Mouse (Mus musculus) liver, embryonic 16.5 days (tissue): ENCODE results near the gene Veph1. TPM values are rescaled to one million over a fixed set of nuclear protein-coding genes. Genes with fewer than 3 reads are reported as not detected.

Source experiments
- ATAC-seq: fragments of 200-750 bp; cut with Nextera tagmentation; 2 replicates; pipeline ENCODE4 v1.8.0; 2017; ENCODE audit warnings: low read depth, mild to moderate bottlenecking, moderate number of reproducible peaks, moderate library complexity
- H3K27ac ChIP-seq: fragments of 300-500 bp; sonication (generic); 2 replicates; pipeline ENCODE4 v1.5.1; 2014; ENCODE audit warnings: mild to moderate bottlenecking, low read length
- H3K27me3 ChIP-seq: fragments of 300-500 bp; sonication (generic); 2 replicates; pipeline ENCODE4 v1.6.1; 2014; ENCODE audit warnings: low read depth, low read length, mixed read lengths; ENCODE audit not compliant: control insufficient read depth, insufficient read depth
- H3K36me3 ChIP-seq: fragments of 300-500 bp; sonication (generic); 2 replicates; pipeline ENCODE4 v1.6.1; 2014; ENCODE audit warnings: mild to moderate bottlenecking; ENCODE audit not compliant: control insufficient read depth, insufficient read depth
- H3K4me1 ChIP-seq: fragments of 300-500 bp; sonication (generic); 2 replicates; pipeline ENCODE4 v1.6.1; 2014; ENCODE audit warnings: low read depth, low read length, mixed read lengths; ENCODE audit not compliant: control insufficient read depth
- H3K4me2 ChIP-seq: fragments of 300-500 bp; sonication (generic); 2 replicates; pipeline ENCODE4 v1.6.1; 2014; ENCODE audit warnings: low read depth, low read length, mixed read lengths
- H3K4me3 ChIP-seq: fragments of 300-500 bp; sonication (generic); 2 replicates; pipeline ENCODE4 v1.5.1; 2014; ENCODE audit warnings: low read depth, mild to moderate bottlenecking, low read length
- H3K9ac ChIP-seq: fragments of 300-500 bp; sonication (generic); 2 replicates; pipeline ENCODE4 v1.6.1; 2014; ENCODE audit warnings: low read depth, low read length
- H3K9me3 ChIP-seq: fragments of 300-500 bp; sonication (generic); replicated peaks from 2 replicates; pipeline ENCODE4 v1.6.1; 2016; ENCODE audit warnings: low read length; ENCODE audit not compliant: control insufficient read depth
- WGBS: fragments of 180-500 bp; shearing (Covaris S2); extraction: QIAGEN DNeasy Blood & Tissue Kit; methylation state at CpG from one replicate; pipeline ENCODE4 v1.1.7; 2014; ENCODE audit not compliant: insufficient replicate concordance; 5-methylcytosine and 5-hydroxymethylcytosine counted together
- polyA plus RNA-seq: library from polyadenylated mRNA; unstranded; fragments of >200 nt; fragmentation: Nextera tagmentation; extraction: Ambion mirVana; gene quantifications from 2 replicates; pipeline ENCODE4 v1.2.1, GENCODE M21; 2015

The Veph1 gene
- polyA plus RNA-seq, 1 experiment from 2014 or later: 0.12 TPM

DNA sequence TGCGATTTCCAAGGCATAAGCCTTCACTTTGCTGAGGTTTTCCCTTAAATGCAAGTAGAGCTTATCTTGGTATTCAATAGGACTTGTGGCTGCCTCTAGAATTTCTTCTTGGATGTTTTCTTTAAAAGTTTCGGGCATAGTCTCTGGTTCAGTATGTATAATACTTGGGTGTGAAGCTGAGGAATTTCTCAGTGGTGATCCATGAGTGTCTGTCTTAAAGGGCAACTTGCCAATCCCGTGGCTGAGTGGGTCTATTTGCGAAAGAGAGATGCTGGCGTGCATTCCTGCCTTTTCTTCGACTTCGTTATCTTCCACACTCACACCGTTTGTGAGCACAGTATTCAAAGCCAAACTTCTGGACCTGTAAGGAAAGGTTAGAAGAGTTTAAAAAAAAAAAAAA is 138.7 kb downstream of the Veph1 start:
- H3K4me2 ChIP-seq: no peak overlapping the region
- H3K27ac ChIP-seq: no peak overlapping the region
- no peaks in the 10 kb centered on the region for H3K9me3 ChIP-seq
- no peak for ATAC-seq
- 59% methylated on average over 8 of the region's 8 CpGs for WGBS
- no peak overlapping the region for H3K9ac ChIP-seq
- H3K4me1 ChIP-seq: no peaks in the 10 kb centered on the region
- no peaks in the 10 kb centered on the region for H3K27me3 ChIP-seq
- H3K36me3 ChIP-seq: no peaks in the 10 kb centered on the region
- H3K4me3 ChIP-seq: no peak overlapping the region

- WGBS: 57% methylated on average over 7 of the region's 7 CpGs
- Histone ChIP-seq H3K27ac (no peak overlapping the region), H3K4me3 (no peak overlapping the region), H3K9me3 (no peaks in the 10 kb centered on the region), H3K27me3 (no peaks in the 10 kb centered on the region), H3K4me2 (no peak overlapping the region), H3K9ac (no peak overlapping the region), H3K4me1 (no peaks in the 10 kb centered on the region), H3K36me3 (no peaks in the 10 kb centered on the region)
- ATAC-seq: no peak
These were observed 159.0 kb downstream of the Veph1 start for GRCm38 (mm10) chr3:66137601-66138000.

DNA sequence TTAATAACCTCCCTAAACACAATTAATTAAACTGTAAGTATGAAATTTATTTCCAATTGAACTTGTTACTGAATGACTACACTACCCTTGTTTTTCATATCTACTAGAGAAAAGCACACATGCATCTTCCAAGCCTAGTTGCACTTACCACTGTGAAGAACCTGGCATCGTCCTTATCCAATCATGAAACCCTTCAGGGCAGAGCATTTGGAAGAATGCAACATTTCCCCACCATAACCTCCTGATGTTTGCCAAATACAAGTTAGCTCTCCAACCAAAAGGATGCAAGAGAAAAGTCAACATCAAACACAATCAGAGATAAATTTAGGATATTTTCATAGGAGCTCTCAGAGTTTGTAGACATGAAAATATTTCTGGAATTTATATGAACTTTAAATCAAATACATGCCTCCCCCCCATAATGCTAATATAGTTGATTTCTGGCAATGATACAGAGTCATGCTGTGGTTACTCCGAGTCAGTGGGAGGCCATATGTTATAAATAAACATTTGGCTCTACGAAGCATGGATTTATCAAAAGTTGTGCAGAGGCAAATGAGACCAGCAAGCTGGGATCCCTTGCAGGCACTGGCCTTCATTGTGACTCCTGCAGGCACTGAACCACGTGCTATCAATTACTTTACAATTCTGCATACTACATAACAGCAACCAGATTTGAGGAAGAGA is 165.2 kb downstream of the Veph1 start:
- Histone ChIP-seq H3K9me3 (no peaks in the 10 kb centered on the region), H3K4me3 (no peak overlapping the region), H3K9ac (no peak overlapping the region), H3K27ac (no peak overlapping the region), H3K36me3 (no peaks in the 10 kb centered on the region), H3K27me3 (no peaks in the 10 kb centered on the region), H3K4me1 (no peaks in the 10 kb centered on the region), H3K4me2 (no peak overlapping the region)
- 46% methylated on average over 4 of the region's 4 CpGs for WGBS
- no peak for ATAC-seq

DNA sequence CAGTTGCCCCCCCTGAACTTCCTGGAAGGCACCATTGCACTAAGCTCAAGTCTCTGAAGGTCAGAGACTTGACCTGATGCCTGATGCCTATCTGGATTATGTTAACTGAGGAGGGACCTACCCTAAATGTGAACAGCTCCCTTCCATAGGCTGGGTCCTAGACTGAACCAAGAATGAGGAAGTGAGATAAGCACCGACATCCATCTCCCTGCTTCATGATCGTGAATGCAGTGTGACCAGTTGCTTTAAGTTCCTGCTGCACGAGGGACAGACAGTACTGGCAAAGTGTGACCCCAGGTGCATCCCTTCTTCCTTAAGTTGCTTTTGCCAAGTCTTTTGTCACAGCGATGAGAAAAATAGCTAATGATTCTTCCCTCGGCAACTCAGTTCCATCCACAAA is 166.9 kb downstream of the Veph1 start:
- Histone ChIP-seq H3K9me3 (no peaks in the 10 kb centered on the region), H3K36me3 (no peaks in the 10 kb centered on the region), H3K27ac (no peak overlapping the region), H3K4me3 (no peak overlapping the region), H3K4me2 (no peak overlapping the region), H3K4me1 (no peaks in the 10 kb centered on the region), H3K9ac (no peak overlapping the region), H3K27me3 (no peaks in the 10 kb centered on the region)
- WGBS: 25% methylated on average over 5 of the region's 5 CpGs
- ATAC-seq: no peak

- Histone ChIP-seq H3K9ac (no peak overlapping the region), H3K4me1 (no peaks in the 10 kb centered on the region), H3K36me3 (no peaks in the 10 kb centered on the region), H3K27me3 (no peaks in the 10 kb centered on the region), H3K27ac (no peak overlapping the region), H3K4me2 (no peak overlapping the region), H3K4me3 (no peak overlapping the region), H3K9me3 (no peaks in the 10 kb centered on the region)
- 61% methylated on average over 5 of the region's 5 CpGs for WGBS
- ATAC-seq: no peak
These were observed 191.1 kb downstream of the Veph1 start for GRCm38 (mm10) chr3:66105493-66105892.

DNA sequence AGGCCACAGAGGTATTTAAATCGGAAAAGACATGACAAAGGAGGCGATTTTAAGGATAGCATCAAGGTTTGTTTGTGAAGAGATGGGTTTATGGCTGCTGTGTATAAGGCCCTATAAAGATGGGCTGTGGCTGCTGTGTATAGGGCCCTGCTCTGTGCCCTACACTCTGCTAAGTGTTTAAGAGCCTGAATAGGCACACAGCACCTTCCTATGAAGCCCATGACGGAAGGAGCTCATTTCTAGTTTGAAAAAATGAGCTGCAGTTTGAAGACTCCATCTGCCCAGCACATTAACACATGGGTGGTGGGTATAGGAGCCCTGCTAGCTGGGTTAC is 194.1 kb downstream of the Veph1 start:
- no peak overlapping the region for H3K4me3 ChIP-seq
- no peaks in the 10 kb centered on the region for H3K27me3 ChIP-seq
- no peak for ATAC-seq
- no peaks in the 10 kb centered on the region for H3K36me3 ChIP-seq
- H3K9me3 ChIP-seq: no peaks in the 10 kb centered on the region
- H3K4me2 ChIP-seq: no peak overlapping the region
- no peak overlapping the region for H3K27ac ChIP-seq
- WGBS: 50% methylated on average over 3 of the region's 3 CpGs
- no peak overlapping the region for H3K9ac ChIP-seq
- H3K4me1 ChIP-seq: no peaks in the 10 kb centered on the region

DNA sequence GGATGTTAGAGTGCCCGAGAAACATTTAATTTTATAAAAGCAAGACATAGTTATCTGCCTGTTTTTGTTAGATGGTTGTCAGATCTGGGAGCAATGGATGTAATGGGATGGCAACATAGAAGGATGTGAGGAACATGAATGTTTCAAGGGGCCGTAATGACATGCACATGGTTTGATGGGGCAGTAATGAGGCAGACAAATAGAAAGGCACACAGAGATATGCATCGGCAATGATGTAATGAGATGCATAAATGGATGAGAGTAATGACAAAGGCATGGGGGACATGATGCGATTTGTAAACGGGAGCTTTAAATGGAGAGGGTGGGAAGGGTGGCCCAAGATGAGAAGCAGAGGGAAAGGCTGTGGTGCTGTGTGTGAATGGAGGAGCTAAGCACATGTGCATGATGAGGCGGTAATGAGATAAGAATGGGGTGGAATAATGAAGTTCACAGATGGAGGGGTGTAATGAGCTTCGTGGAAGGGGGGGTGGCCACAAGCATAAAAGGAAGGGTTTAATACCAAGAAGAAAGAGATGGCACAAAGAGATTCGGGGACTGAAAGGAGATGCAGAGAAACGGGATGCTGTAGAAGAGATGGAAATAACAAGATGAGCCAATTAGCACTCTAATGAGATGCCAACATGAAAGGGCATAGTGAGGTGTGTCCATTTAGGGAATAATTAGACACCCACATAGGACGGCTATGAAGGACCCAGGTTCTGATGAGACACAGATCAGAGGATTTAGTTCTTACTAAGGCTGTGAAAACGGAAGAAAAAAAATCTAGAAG is 194.6 kb downstream of the Veph1 start:
- Histone ChIP-seq H3K4me3 (no peak overlapping the region), H3K27me3 (no peaks in the 10 kb centered on the region), H3K4me2 (no peak overlapping the region), H3K36me3 (no peaks in the 10 kb centered on the region), H3K9me3 (no peaks in the 10 kb centered on the region), H3K9ac (no peak overlapping the region), H3K4me1 (no peaks in the 10 kb centered on the region), H3K27ac (no peak overlapping the region)
- no peak for ATAC-seq
- 64% methylated on average over 11 of the region's 11 CpGs for WGBS

DNA sequence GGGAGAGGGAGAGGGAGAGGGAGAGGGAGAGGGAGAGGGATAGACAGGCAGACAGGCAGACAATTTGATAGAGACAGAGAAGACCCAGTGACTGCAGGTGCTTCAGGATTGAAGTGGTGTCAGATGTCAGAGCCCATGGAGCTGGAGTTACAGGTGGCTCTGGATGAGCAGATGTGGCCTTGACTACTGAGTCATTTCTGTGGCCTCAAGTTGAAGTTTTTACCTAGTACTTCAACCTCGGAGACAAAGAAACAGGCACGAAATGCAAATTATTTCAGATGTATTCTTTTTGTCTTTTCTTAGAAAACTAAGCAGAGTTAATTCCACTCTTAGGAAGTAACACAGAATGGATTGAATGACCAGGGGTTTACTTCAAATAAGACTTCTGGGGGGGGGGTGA is 195.6 kb downstream of the Veph1 start:
- H3K36me3 ChIP-seq: no peaks in the 10 kb centered on the region
- WGBS: 65% methylated on average over 2 of the region's 2 CpGs
- no peak for ATAC-seq

GRCm38 (mm10) chr3:66091746-66092145 is 204.9 kb downstream of the Veph1 start:
- Histone ChIP-seq H3K9me3 (no peaks in the 10 kb centered on the region), H3K9ac (no peak overlapping the region), H3K27ac (no peak overlapping the region), H3K4me1 (no peaks in the 10 kb centered on the region), H3K27me3 (no peaks in the 10 kb centered on the region), H3K36me3 (no peaks in the 10 kb centered on the region), H3K4me2 (no peak overlapping the region), H3K4me3 (no peak overlapping the region)
- ATAC-seq: no peak
- 61% methylated on average over 2 of the region's 2 CpGs for WGBS

More for the DNA sequence above, 195.6 kb downstream of the Veph1 start:
- H3K4me2 ChIP-seq: no peak overlapping the region
- H3K4me3 ChIP-seq: no peak overlapping the region
- H3K27ac ChIP-seq: no peak overlapping the region
- no peak overlapping the region for H3K9ac ChIP-seq
- no peaks in the 10 kb centered on the region for H3K9me3 ChIP-seq
- H3K27me3 ChIP-seq: no peaks in the 10 kb centered on the region
- no peaks in the 10 kb centered on the region for H3K4me1 ChIP-seq
